Mouse (Mus musculus) urinary bladder, postnatal 25 days (tissue): Measurements from ENCODE around the gene Tysnd1.

Experiments used
- DNase-seq: peaks from one replicate; pipeline ENCODE4 v3.0.0; 2022; ENCODE audit warnings: low spot score

Tysnd1 gene

GRCm38 (mm10) chr10:61694870-61695670, at the start of gene Tysnd1:
Gene Tysnd1, plus strand, starts transcription at chr10:61695514.
- DNase-seq: peak; percentile 89

- no peak for DNase-seq
Observed at GRCm38 (mm10) chr10:61646557-61646956, 48.8 kb upstream of the Tysnd1 start.

- DNase-seq: peak; percentile 84
Observed at GRCm38 (mm10) chr10:61647790-61648736, 47.3 kb upstream of the Tysnd1 start, which contains the start of gene Ppa1. Gene Ppa1, plus strand, starts transcription at chr10:61648552.

GRCm38 (mm10) chr10:61648737-61649645, 46.3 kb upstream of the Tysnd1 start:
- no peak for DNase-seq

- DNase-seq: no peak
Observed at GRCm38 (mm10) chr10:61654105-61654504, 41.2 kb upstream of the Tysnd1 start.

GRCm38 (mm10) chr10:61654691-61655090, 40.6 kb upstream of the Tysnd1 start:
- no peak for DNase-seq

GRCm38 (mm10) chr10:61655188-61655587, 40.1 kb upstream of the Tysnd1 start:
- no peak for DNase-seq

- DNase-seq: no peak
Observed at GRCm38 (mm10) chr10:61656928-61657882, 38.1 kb upstream of the Tysnd1 start.

GRCm38 (mm10) chr10:61657985-61658384, 37.3 kb upstream of the Tysnd1 start:
- peak; percentile 42 for DNase-seq

GRCm38 (mm10) chr10:61661887-61662286, 33.4 kb upstream of the Tysnd1 start:
- no peak for DNase-seq

GRCm38 (mm10) chr10:61662391-61662988, 32.8 kb upstream of the Tysnd1 start:
- DNase-seq: no peak

GRCm38 (mm10) chr10:61665111-61665510, 30.2 kb upstream of the Tysnd1 start:
- no peak for DNase-seq

GRCm38 (mm10) chr10:61665651-61666050, 29.7 kb upstream of the Tysnd1 start:
- no peak for DNase-seq

- no peak for DNase-seq
Observed at GRCm38 (mm10) chr10:61669289-61669688, 26.0 kb upstream of the Tysnd1 start.

GRCm38 (mm10) chr10:61669896-61670295, 25.4 kb upstream of the Tysnd1 start:
- DNase-seq: no peak

GRCm38 (mm10) chr10:61670758-61671157, 24.6 kb upstream of the Tysnd1 start:
- no peak for DNase-seq

- no peak for DNase-seq
Observed at GRCm38 (mm10) chr10:61675935-61676334, 19.4 kb upstream of the Tysnd1 start.

GRCm38 (mm10) chr10:61679545-61679944, 15.8 kb upstream of the Tysnd1 start:
- DNase-seq: no peak

GRCm38 (mm10) chr10:61680015-61680913, 15.1 kb upstream of the Tysnd1 start, which contains the start of gene Sar1a:
Gene Sar1a, plus strand, starts transcription at chr10:61680299.
- DNase-seq: peak; percentile 98
